Mouse (Mus musculus) liver, adult 2 months (tissue): ENCODE measurements around the gene Adamts12.

Source experiments
- CTCF ChIP-seq: fragments of 200-500 bp; IDR thresholded peaks from 2 replicates; pipeline ENCODE4 v1.5.1; 2011; ENCODE audit warnings: low read depth, low read length, control low read depth
- POLR2A ChIP-seq: fragments of 200-500 bp; IDR thresholded peaks from 2 replicates; pipeline ENCODE4 v1.6.1; 2011; ENCODE audit warnings: low read length, control low read depth; ENCODE audit not compliant: insufficient read depth; ENCODE audit errors: extremely low read depth

GRCm38 (mm10) chr15:11066299-11066698, 1.7 kb downstream of the Adamts12 start:
- TF ChIP-seq CTCF (no peak), POLR2A (no peak)
